ENCODE assay signal across 16 mouse cellular contexts in genomic region chr5:5365285-5366076, GRCm38 (mm10). TPM values are rescaled to one million over a fixed set of nuclear protein-coding genes. Genes with fewer than 3 reads are reported as not detected.
A peak's percentile ranks its signal among the peaks of the same experiment; 100 is the strongest.
DNase-seq lines count a peak whose midpoint lies in the region.
"Had no signal": no experiment of that assay in that cellular context is flagged by ENCODE, and none has a peak within 500 bp of the region (broad histone marks: within the 10 kb centered on the region; RNA-seq: fewer than 3 reads in every experiment).

No protein-coding gene starts in this region.

- peak; percentile 85 for DNase-seq in heart, adult 11 months
- DNase-seq in heart, postnatal 10 days, result no peak
- DNase-seq in kidney, postnatal 4 days, result peak; percentile 9 to 12
- no peak for DNase-seq in kidney, adult 18-20 months
- peak; percentile 19 for DNase-seq in 416B (ENCODE audit: low read depth)
- peak; percentile 63 for DNase-seq in lung, postnatal 36 days
- DNase-seq in gastrocnemius, postnatal 36 days, result no peak
- DNase-seq: adrenal gland, postnatal 14 days; cerebellum, adult 11 months; cerebellum, adult 9-10 months; embryo, embryonic 11 days; gastrocnemius, adult 2 months; retina, postnatal 1 day; right cerebral cortex, postnatal 14 days; thymus, postnatal 14 days had no signal

- intact Hi-C loops in heart, postnatal 10 days (cut with DNase I), result loop anchor here (10.0 kb wide), 1 partner anchor 181 kb away; no protein-coding TSS in a partner anchor
- intact Hi-C loops in gastrocnemius, postnatal 36 days (cut with DNase I), result no loop called here

RNA-seq across cellular contexts. Expression of gene Cdk14, which starts 54.6 kb away (rescaled TPM):
- total RNA-seq in heart, postnatal 10 days (2021), result 10 to 100 TPM; 20.1 to 22.2 TPM
- 1 to 10 TPM; 4.2 to 4.9 TPM for total RNA-seq in gastrocnemius, postnatal 36 days (2021)
- total RNA-seq: MEL had no signal

Comparison
In these comparisons a context has a peak if more than half of its experiments do, and no peak if none do; other contexts are left out.
1. DNase-seq: peak in heart, adult 11 months (single experiment), kidney, postnatal 4 days (2 of 2), 416B (single experiment) and lung, postnatal 36 days (single experiment); none in heart, postnatal 10 days (0 of 2), kidney, adult 18-20 months (single experiment) and gastrocnemius, postnatal 36 days (0 of 2).